Mouse (Mus musculus) cortical plate, adult 2 months (tissue): ENCODE data around the gene Gpr65. TPM values are rescaled to one million over a fixed set of nuclear protein-coding genes. Genes with fewer than 3 reads are reported as not detected.

Source experiments
- H3K27ac ChIP-seq: fragments of 200-500 bp; 2 replicates; pipeline ENCODE4 v1.5.1; 2012; ENCODE audit warnings: low read length, control low read depth, inconsistent platforms; ENCODE audit not compliant: insufficient read depth
- H3K4me1 ChIP-seq: fragments of 200-500 bp; 2 replicates; pipeline ENCODE4 v1.6.1; 2011; ENCODE audit warnings: low read length; ENCODE audit not compliant: control insufficient read depth, insufficient read depth
- H3K4me3 ChIP-seq: fragments of 200-500 bp; 2 replicates; pipeline ENCODE4 v1.5.1; 2011; ENCODE audit warnings: mild to moderate bottlenecking, low read length, control low read depth; ENCODE audit not compliant: insufficient read depth
- CTCF ChIP-seq: fragments of 200-500 bp; IDR thresholded peaks from 2 replicates; pipeline ENCODE4 v1.5.1; 2011; ENCODE audit warnings: mild to moderate bottlenecking, control low read depth, low read length; ENCODE audit not compliant: insufficient read depth; ENCODE audit errors: extremely low read depth
- POLR2A ChIP-seq: fragments of 200-500 bp; IDR thresholded peaks from 2 replicates; pipeline ENCODE4 v1.6.1; 2011; ENCODE audit warnings: mild to moderate bottlenecking, low read length, control low read depth; ENCODE audit not compliant: insufficient read depth; ENCODE audit errors: extremely low read depth
- polyA plus RNA-seq: library from polyadenylated mRNA; depleted of rRNA; stranded (reverse); fragments of >200 nt; gene quantifications from 2 replicates; pipeline ENCODE4 v1.2.3, GENCODE M21; 2012

Gpr65 gene
- polyA plus RNA-seq, 1 experiment = 0.17 TPM

- Histone ChIP-seq H3K4me1 (peaks cover 2% of the 10 kb centered on the region; the same call in 1 of the 2 replicates), H3K4me3 (no peak overlapping the region), H3K27ac (no peak overlapping the region)
- TF ChIP-seq CTCF = no peak
- TF ChIP-seq POLR2A = no peak
These were observed 13.0 kb upstream of the Gpr65 start for GRCm38 (mm10) chr12:98255373-98255995.

DNA sequence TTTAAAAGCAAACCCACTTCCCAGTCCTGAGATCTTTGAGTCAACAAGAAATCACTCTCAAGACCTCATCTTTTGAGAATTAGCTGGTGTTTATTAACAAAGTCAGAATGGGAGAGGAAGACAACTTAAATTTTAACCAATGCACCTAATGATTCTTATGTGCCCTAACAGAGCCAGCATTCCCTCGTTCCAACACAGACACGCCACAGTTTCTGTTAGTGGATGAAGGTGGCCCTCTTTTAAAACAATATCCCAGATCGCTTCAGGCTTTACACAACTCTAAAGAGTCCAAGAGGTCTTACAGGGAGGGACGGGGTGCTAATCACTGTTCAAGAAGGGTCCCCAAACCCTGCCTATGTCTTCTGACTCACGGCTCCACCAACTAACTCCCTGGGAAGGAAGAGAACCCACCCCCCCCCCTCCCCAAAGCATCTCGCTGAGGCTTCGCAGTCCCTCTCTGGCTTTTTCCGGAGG, 10.0 kb upstream of the Gpr65 start:
- TF ChIP-seq POLR2A (no peak), CTCF (no peak)
- peak overlapping the region; percentile 83 for H3K4me3 ChIP-seq
- peak overlapping the region; percentile 91; the same call in 1 of the 2 replicates for H3K27ac ChIP-seq
- H3K4me1 ChIP-seq = peaks cover 2% of the 10 kb centered on the region; the same call in 1 of the 2 replicates

DNA sequence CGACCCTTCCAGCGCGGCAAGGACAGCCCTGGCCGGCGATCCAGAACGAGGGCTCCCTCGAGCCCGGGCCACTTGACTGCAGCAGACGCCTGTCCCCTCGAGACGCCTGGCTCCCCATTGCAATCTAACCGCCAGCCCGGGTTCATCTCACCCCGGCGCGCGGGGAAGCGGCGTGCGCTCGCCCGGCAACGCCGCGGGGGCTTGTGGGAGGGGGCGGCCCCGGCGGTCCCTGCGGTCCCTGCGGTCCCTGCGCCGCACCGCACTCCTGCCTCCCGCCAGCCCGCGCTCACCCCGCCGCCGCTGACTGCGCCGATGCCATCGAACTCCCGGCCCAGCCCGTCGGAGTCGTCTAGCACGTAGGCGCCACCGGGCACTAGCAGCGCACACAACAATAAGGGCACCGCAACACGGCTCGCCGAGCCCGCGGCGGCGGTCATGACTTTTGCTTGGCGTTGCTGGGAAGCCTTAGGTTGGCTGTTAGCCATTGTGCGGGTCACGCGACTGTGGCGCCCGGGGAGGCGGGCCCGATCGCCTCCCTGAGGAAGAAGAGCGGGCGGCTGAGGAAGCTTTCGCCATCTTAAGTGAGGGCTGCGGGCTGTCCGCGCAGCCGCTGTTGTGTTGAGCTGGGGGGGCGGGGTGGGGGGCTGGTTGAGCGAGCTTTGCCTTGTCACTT, 9.5 kb upstream of the Gpr65 start, which contains the start of gene Galc:
Galc (minus strand) TSS at position 615 of the 673 bp plus-strand sequence.
- Histone ChIP-seq H3K4me3 (peak within 1 kb of the TSS; percentile 83), H3K4me1 (peaks cover 2% of the 10 kb centered on the region; the same call in 1 of the 2 replicates), H3K27ac (peak within 1 kb of the TSS; percentile 91)
- TF ChIP-seq CTCF = no peak
- TF ChIP-seq POLR2A = no peak

GRCm38 (mm10) chr12:98259518-98259852, 8.9 kb upstream of the Gpr65 start:
- Histone ChIP-seq H3K27ac (no peak overlapping the region), H3K4me3 (peak overlapping the region; percentile 83), H3K4me1 (peaks cover 2% of the 10 kb centered on the region; the same call in 1 of the 2 replicates)
- no peak for TF ChIP-seq CTCF
- TF ChIP-seq POLR2A = no peak

- no peak for TF ChIP-seq POLR2A
- no peak for TF ChIP-seq CTCF
- Histone ChIP-seq H3K4me1 (no peaks in the 10 kb centered on the region), H3K27ac (no peak overlapping the region), H3K4me3 (no peak overlapping the region)
These were observed 2.7 kb upstream of the Gpr65 start for GRCm38 (mm10) chr12:98265697-98266096.

DNA sequence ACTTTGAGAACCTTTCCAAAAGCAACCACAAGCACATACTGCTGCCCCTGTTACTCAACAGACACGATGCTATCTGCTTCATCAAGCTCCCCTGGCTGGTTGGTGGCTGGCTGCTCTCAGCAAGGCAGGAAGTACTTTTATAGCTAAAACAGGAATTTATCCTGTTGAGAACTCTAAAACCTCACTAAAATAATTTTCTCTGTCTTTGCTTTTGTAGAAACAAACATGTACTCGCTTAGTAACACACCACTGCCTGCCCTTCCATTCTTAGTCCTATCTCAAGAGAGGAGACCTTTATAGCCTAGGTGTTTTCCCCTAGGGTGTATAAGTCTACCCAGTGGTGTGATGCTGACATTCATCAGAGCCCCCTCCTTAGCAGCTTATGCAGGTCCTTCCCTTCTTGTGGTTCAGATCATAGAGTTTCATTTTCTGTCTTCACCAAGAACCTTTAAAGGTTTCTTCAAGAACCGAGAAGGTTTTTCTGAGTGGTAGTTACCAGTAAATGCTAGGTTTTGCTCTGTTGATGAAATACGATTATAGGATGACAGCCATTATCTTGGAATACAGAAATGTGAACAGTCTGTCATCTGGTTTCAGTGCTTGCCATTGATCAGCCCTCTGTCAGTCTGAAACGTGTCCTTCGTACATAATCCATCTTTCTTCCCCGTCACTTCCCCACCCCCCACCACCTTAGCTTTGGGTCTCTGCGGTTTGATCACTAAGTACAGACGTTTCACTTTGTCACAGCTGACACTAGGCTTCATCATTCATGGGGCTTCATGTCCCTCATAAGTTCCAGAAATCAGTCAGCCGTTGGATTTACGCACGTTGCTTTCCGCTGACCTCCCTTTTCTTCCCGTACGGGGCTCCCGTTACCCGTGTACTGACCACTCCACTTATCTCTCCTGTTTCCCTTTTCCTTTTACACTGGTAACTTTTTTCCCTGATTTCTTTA, 1.6 kb downstream of the Gpr65 start:
- H3K4me3 ChIP-seq = no peak overlapping the region
- TF ChIP-seq CTCF = no peak
- no peak for TF ChIP-seq POLR2A
- no peaks in the 10 kb centered on the region for H3K4me1 ChIP-seq

DNA sequence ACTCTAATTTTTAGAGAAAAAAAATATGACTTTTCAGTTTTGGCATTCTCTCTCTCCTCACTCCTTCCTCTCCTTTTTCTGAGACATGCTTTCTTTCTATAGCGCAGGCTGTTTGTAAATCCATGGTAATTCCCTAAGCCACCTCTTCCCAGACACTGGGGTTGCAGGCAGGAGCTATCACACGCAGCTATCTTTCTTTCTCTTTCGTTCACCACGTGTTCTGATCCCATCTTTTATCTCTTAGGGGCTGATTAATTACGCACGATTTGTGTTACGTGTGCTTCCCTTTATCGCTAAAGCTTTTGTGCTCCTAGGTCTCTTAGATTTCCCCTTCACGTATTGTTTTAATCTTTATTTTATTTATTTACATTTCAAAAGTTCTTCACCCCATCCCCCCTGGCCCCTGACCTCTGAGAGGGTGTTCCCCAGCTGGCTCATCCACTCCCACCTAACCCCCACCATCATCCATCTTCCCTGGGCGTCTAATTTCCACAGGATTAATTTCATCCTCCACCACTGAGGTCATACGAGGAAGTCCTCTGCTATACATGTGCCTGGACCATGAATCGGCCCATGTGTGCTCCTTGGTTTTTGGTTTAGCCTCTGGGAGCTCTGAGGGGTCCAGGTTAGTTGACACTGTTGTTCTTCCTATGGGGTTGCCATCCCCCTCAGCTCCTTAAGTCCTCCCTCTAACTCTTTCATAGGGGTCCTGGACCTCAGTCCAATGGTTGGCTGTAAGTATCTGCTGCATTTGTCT, 2.6 kb downstream of the Gpr65 start:
- Histone ChIP-seq H3K27ac (no peak overlapping the region), H3K4me3 (no peak overlapping the region), H3K4me1 (no peaks in the 10 kb centered on the region)
- TF ChIP-seq POLR2A (no peak), CTCF (no peak)

More for the DNA sequence above, 1.6 kb downstream of the Gpr65 start:
- no peak overlapping the region for H3K27ac ChIP-seq

- no peak for TF ChIP-seq POLR2A
- TF ChIP-seq CTCF = no peak
- Histone ChIP-seq H3K4me1 (no peaks in the 10 kb centered on the region), H3K27ac (no peak overlapping the region), H3K4me3 (no peak overlapping the region)
These were observed 4.0 kb downstream of the Gpr65 start for GRCm38 (mm10) chr12:98272433-98272832.
